Mouse (Mus musculus) bone marrow macrophage, adult 2 months (primary cell): ENCODE measurements around the gene Helz. TPM values are rescaled to one million over a fixed set of nuclear protein-coding genes. Genes with fewer than 3 reads are reported as not detected.

Experiments
- H3K27ac ChIP-seq: 2 replicates; pipeline ENCODE4 v1.5.1; 2012; ENCODE audit warnings: low read depth, low read length; ENCODE audit not compliant: insufficient read depth
- H3K4me1 ChIP-seq: 2 replicates; pipeline ENCODE4 v1.6.1; 2012; ENCODE audit warnings: low read length; ENCODE audit not compliant: control insufficient read depth, insufficient read depth
- H3K4me3 ChIP-seq: 2 replicates; pipeline ENCODE4 v1.5.1; 2012; ENCODE audit warnings: mild to moderate bottlenecking, low read length, moderate library complexity; ENCODE audit not compliant: insufficient read depth
- CTCF ChIP-seq: IDR thresholded peaks from 2 replicates; pipeline ENCODE4 v1.5.1; 2012; ENCODE audit warnings: low read depth, mild to moderate bottlenecking, low read length, moderate library complexity
- POLR2A ChIP-seq: IDR thresholded peaks from 2 replicates; pipeline ENCODE4 v1.6.1; 2012; ENCODE audit warnings: mild to moderate bottlenecking, low read depth, low read length, borderline replicate concordance
- polyA plus RNA-seq: library from polyadenylated mRNA; stranded (reverse); fragments of >200 nt; gene quantifications from 2 replicates; pipeline ENCODE4 v1.2.4, GENCODE M21; 2012; ENCODE audit not compliant: missing spikeins, insufficient read depth, insufficient read length

Helz gene
- polyA plus RNA-seq, 1 experiment: 17.3 TPM

DNA sequence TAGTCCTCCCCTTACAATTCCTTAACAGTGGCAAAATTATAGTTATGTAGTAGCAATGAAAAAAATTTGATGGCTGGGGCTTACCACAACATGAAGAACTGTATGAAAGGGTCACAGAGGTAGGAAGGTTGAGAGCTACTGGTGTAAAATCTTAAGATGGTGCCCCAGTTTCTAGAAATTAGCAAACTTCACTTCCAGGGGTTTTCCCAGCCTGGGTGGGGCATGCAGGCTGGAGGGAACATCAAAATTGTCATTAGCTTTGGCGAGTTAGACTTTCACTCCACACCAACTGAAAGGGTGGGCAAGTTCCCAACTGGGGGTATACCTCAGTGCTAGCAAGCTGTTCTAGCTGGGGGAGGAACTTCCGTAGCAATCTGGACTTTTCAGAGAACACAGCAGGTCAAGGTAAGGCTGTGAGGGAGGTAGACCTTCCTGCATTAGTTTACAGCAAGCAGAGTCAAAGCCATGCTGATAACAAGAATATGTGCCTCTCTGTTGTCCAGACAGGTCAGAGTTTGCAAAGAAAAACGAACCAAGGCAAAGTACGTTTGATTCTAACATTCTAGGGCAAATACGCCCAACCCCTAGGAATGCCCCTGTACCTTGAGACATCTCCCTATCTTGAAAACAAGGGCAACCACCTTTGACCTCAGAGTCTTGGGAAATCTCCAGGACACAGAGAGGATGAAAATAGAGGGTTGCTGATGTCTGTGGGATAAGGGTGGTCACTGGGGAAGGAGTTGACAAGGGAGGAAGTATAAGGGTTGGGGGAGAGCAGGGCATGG lies 28.9 kb upstream of the Helz start:
- Histone ChIP-seq H3K4me1 (0 out of 2 replicates have a peak, but pooled peaks cover 3% of the 10 kb centered on the region), H3K4me3 (no peak overlapping the region), H3K27ac (no peak overlapping the region)
- TF ChIP-seq POLR2A (no peak), CTCF (no peak)

DNA sequence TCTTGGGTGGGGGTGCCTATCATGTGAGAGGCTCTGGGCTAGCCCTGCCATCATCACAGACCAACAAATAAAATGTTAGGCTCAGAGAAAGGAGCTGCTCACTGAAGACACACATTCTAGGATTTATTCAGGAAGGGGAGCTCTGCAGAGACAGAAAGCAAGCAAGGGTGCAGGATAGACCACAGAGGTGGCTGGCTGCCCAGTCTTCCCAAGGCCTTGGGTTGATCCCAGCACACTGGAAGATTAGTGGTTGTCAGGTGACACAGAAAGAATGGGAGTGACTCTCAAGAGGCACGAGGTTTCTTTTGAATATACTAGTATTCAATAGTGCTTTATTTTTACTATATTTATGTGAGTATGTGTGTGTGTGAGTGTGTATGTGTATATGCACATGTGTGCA lies 26.6 kb upstream of the Helz start:
- 0 out of 2 replicates have a peak, but pooled peaks cover 3% of the 10 kb centered on the region for H3K4me1 ChIP-seq
- no peak overlapping the region for H3K4me3 ChIP-seq
- TF ChIP-seq POLR2A (no peak), CTCF (no peak)
- H3K27ac ChIP-seq: no peak overlapping the region

DNA sequence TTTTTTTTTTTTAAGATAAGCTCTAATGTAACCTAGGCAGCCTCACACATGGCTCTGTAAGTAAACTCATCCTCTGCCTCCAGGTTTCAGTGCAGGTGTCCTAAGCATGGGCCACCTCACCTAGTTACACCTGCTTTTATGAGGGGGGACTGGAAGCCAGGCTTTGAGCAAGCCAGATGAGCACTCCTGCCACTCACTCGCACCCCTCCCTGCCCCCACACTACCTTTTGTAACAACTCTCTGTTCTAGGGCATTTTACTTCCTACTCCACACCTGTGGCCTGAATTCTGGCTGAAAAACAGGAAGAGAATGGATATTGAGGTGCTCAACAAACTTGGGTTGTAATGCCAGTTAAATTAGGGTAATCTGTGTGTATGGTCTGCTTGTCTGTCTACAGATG lies 22.8 kb upstream of the Helz start:
- H3K27ac ChIP-seq: no peak overlapping the region
- no peak overlapping the region for H3K4me3 ChIP-seq
- TF ChIP-seq POLR2A (no peak), CTCF (no peak)
- peaks cover 9% of the 10 kb centered on the region for H3K4me1 ChIP-seq

DNA sequence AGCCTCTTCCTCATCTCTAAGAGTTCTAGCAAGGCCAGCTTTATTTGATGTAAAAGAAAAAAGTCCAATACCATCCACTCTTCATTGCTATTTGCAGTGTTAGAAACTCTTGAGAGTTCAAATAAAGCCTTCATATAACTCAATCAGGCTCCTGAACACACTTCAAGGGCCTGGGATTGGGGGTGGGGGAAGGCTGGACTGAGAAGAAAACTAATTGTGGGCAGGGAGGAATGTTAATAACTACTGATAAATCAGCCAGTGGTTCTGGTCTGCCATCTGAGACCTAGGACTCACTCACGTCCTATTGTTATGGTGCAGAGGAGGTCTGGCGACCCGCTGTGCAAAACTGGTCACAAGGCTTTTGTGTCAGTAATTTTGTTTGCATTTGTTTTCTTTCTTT lies 20.1 kb upstream of the Helz start:
- H3K4me1 ChIP-seq: peaks cover 9% of the 10 kb centered on the region
- TF ChIP-seq CTCF: no peak
- TF ChIP-seq POLR2A: no peak

DNA sequence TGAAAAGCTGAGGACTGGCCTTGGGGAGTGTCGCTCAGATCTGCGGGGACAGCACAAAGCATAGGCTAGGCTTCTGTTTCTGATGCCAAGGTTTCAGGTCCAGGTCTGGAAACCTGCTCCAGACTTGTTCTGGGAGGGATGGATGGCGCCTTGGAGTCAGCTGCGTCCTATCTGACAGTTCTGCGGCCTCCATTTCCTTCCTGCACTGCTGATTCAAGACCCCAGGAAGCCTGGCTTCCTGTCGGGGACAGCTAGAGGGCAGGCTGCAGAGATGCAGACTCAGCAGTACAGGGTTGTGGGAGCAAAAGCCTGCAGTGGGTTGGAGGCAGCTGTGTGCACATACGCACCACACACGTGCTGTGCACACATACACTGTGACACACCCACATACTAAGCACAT lies 18.4 kb upstream of the Helz start:
- Histone ChIP-seq H3K4me1 (peaks cover 9% of the 10 kb centered on the region), H3K4me3 (no peak overlapping the region), H3K27ac (peak overlapping the region; percentile 20; the same call in 1 of the 2 replicates)
- TF ChIP-seq CTCF (no peak), POLR2A (no peak)

More for the DNA sequence above, 20.1 kb upstream of the Helz start:
- no peak overlapping the region for H3K4me3 ChIP-seq
- H3K27ac ChIP-seq: no peak overlapping the region

DNA sequence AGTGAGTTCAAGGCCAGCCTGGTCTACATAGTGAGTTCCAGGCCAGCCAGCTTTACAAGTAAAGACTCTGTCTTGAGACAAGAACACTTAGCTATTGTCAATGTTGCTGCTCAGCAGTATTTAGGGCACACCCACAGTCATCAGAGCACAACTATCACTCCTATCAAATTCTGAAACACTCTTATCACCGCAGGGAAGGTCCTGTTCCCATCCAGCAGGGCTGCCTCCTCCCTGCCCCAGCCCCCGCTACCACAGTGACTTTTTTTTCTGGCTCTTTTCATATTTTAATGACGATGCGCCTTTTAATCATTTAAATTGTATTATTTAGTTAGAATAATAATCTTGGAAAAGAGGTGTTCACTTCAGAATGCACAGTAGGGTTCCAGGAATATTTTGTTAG lies 16.3 kb upstream of the Helz start:
- Histone ChIP-seq H3K4me1 (peaks cover 9% of the 10 kb centered on the region), H3K4me3 (no peak overlapping the region), H3K27ac (no peak overlapping the region)
- no peak for TF ChIP-seq POLR2A
- no peak for TF ChIP-seq CTCF

DNA sequence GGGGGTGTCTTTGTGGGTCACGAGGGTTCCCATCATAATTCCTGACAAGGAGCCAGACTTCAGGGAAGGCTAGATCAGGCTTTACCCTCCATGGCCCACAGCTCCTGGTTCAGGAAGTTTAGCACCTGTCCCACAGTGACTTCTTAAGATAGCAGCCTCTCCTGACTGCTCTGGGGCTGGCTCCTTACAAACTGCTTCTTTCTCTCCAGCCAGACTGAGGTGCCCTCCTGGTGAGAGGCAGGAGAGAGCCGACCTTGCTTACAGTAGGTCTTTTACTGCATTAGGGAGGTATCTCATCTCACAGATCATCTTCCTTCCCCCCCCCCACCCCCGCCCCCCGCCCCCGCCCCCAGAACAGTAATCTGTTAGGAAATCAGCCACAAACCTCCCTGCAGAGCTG lies 15.5 kb upstream of the Helz start:
- Histone ChIP-seq H3K27ac (no peak overlapping the region), H3K4me3 (no peak overlapping the region), H3K4me1 (peaks cover 9% of the 10 kb centered on the region)
- TF ChIP-seq POLR2A (no peak), CTCF (no peak)

DNA sequence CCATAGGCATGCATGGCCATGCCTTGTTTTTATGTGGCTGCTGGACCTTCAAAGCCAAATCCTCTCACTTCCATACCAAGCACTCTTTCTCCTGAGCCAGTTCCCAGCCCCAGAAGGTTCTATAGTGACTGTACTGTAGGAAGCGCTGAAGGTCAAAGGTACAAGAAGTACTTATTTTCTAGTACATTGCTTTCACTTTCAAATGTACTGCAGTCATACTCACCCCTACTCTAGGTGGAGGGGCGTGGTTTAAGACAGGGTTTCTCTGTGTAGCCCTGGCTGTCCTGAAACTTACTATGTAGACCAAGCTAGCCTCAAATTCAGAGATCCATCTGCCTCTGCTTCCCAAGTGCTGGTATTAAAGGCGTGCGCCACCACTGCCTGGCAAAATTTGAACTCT lies 8.7 kb upstream of the Helz start:
- no peak for TF ChIP-seq POLR2A
- no peak for TF ChIP-seq CTCF
- no peaks in the 10 kb centered on the region for H3K4me1 ChIP-seq

DNA sequence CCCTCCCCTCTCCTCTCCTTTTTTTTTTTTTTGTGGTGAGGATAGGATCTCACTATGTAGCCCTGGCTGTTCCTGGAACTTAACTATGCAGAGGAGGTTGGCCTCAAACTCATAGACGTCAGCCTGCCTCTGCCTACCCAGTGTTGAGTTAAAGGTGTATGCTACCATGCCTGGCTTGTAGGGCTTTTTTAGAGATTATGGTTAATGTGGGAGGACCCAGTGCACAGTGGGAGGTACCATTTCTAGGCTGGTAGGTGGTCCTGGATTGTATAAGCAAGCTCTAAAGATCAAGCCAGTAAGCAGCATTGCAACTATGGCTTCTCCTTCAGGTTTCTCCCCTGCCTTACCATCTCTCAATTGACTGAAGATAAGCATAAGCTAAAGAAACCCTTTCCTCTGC lies 7.4 kb upstream of the Helz start:
- no peak for TF ChIP-seq POLR2A
- no peak for TF ChIP-seq CTCF
- Histone ChIP-seq H3K4me3 (no peak overlapping the region), H3K4me1 (no peaks in the 10 kb centered on the region), H3K27ac (no peak overlapping the region)

More for the DNA sequence above, 8.7 kb upstream of the Helz start:
- no peak overlapping the region for H3K4me3 ChIP-seq
- H3K27ac ChIP-seq: no peak overlapping the region

DNA sequence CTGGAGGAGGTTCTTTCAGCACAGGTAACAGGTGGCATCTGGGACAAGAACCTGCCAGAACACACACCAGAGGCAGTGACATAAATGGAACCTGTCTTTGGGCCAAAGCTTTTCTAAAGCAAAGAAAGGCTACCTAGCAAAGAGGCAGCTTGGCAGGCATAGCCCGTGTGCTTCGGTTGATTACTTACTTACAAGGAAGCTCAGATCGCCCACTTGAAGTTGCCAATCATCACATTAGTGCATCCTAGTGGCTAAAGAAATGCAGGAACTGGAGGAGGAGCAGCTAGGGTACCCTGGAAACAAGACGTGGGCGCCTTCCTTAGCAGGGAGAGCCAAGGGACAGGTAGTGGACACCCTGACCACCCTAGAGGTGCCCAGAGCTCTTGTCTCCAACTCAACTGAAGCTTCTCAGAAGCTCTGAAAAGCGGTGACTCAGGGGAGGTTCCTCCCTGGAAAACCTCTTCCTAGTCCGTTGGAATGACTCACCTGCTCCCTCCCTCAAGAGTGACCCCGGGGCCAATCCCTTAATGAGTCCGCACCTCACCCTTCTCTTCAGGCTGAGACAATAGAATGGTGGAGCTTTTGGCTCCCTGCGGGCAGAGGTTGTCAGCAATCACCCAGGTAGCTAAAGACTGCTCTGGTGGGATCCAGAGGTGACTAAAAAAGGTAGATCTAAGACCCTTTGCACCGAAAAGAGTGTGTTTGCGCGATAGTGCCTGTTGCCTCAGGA lies 1.8 kb upstream of the Helz start:
- no peak overlapping the region for H3K27ac ChIP-seq
- 0 out of 2 replicates have a peak, but pooled peaks cover 3% of the 10 kb centered on the region for H3K4me1 ChIP-seq
- TF ChIP-seq CTCF: no peak
- TF ChIP-seq POLR2A: no peak
- H3K4me3 ChIP-seq: no peak overlapping the region
